10 mouse cellular contexts compared by ENCODE assay signal in the genomic region with DNA sequence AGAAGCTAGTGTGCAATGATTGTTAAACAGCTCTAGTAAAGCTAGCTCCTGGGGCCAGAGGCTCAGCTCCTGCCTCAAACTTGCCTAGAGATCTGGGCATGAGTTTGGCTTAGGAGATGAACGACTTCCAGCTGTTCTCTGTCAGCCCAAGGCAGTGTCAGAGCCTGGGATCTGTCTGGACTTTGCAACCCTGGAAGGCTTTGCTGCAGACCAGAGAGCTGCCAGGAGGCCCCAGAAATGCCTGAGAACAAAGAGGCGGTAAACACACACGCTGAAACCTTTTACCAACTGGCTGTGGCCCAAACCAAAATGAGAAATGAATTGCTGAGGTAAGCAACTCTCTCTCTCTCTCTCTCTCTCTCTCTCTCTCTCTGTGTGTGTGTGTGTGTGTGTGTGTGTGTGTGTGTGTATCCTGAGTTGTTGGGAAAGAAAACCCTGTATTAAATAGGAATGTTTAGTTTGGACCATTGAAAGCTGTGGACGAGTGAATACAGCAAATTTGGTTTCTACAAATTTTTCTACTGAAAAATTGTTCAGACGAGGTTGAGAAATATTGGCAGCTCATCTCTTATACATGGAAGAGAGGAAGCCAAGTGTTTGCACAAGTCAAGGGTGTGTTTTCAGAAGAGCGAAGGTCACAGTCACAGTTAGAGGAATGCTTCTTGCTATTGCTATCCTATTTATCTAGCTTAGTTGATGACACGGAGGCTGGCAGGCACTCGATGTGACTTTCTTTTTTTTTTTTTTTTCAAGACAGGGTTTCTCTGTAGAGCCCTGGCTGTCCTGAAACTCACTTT.
A peak's percentile ranks its signal among the peaks of the same experiment; 100 is the strongest.
DNase-seq lines count a peak whose midpoint lies in the region; ATAC-seq and TF ChIP-seq lines count a peak whose summit lies in the region.
"Had no signal": no experiment of that assay in that cellular context is flagged by ENCODE, and none has a peak within 500 bp of the region (broad histone marks: within the 10 kb centered on the region; RNA-seq: fewer than 3 reads in every experiment).

No protein-coding gene starts in this region.

- H3K4me3 ChIP-seq in midbrain, embryonic 12.5 days = no peak overlapping the region
- H3K4me3 ChIP-seq in midbrain, embryonic 11.5 days (ENCODE audit: low read depth, low read length) = no peak overlapping the region
- no peak overlapping the region for H3K4me3 ChIP-seq in intestine, embryonic 15.5 days (replicated peaks)
- no peak overlapping the region for H3K4me3 ChIP-seq in lung, adult 2 months (replicated peaks; ENCODE audit: extremely low read depth, low read depth, low read length)
- H3K4me3 ChIP-seq: liver, embryonic 15.5 days had no signal

- 0 out of 2 replicates have a peak overlapping the region, but pooled peaks have one; percentile 8 for H3K27ac ChIP-seq in midbrain, embryonic 12.5 days (replicated peaks)
- H3K27ac ChIP-seq in midbrain, embryonic 11.5 days (ENCODE audit: low read depth, low read length) = no peak overlapping the region
- H3K27ac ChIP-seq in intestine, embryonic 15.5 days = peak overlapping the region; percentile 79
- H3K27ac ChIP-seq: liver, embryonic 15.5 days had no signal

- WGBS in midbrain, embryonic 12.5 days = 59% methylated on average over 8 of the region's 8 CpGs
- 57% methylated on average over 8 of the region's 8 CpGs for WGBS in midbrain, embryonic 11.5 days
- WGBS in intestine, embryonic 15.5 days = 12% methylated on average over 8 of the region's 8 CpGs
- WGBS in lung, adult 2 months = 11% methylated on average over 8 of the region's 8 CpGs

- no peaks in the 10 kb centered on the region for H3K27me3 ChIP-seq in midbrain, embryonic 12.5 days
- H3K27me3 ChIP-seq in midbrain, embryonic 11.5 days (ENCODE audit: control insufficient read depth, insufficient read depth, low read length) = no peaks in the 10 kb centered on the region
- H3K27me3 ChIP-seq in intestine, embryonic 15.5 days (replicated peaks) = no peaks in the 10 kb centered on the region
- H3K27me3 ChIP-seq: liver, embryonic 15.5 days; Patski had no signal

- no peak for TF ChIP-seq CTCF in lung, adult 2 months (IDR thresholded peaks at IDR 0.05; ENCODE audit: insufficient read depth, low read length)

- no peak overlapping the region for H3K4me2 ChIP-seq in midbrain, embryonic 12.5 days (replicated peaks)
- no peak overlapping the region for H3K4me2 ChIP-seq in midbrain, embryonic 11.5 days
- H3K4me2 ChIP-seq in intestine, embryonic 15.5 days (replicated peaks) = 0 out of 2 replicates have a peak overlapping the region, but pooled peaks have one; percentile 0
- H3K4me2 ChIP-seq: liver, embryonic 15.5 days had no signal

- intact Hi-C loops in gastrocnemius, postnatal 36 days (cut with DNase I) = no loop called here

- no peak for DNase-seq in midbrain, embryonic 11.5 days (ENCODE audit: low spot score, missing footprints)
- peak; percentile 45 to 61 for DNase-seq in gastrocnemius, postnatal 36 days
- peak; percentile 40 for DNase-seq in lung, adult 2 months
- peak; percentile 78 for DNase-seq in yolk sac, embryonic 10.5 days (ENCODE audit: low spot score)
- no peak for DNase-seq in spleen, adult 18-20 months

- TF ChIP-seq POLR2A in lung, adult 2 months (IDR thresholded peaks at IDR 0.05; ENCODE audit: borderline replicate concordance, extremely low read depth, low read depth, low read length) = no peak

- no peak for ATAC-seq in midbrain, embryonic 12.5 days (ENCODE audit: low FRiP score, low read depth)
- no peak for ATAC-seq in midbrain, embryonic 11.5 days (ENCODE audit: low FRiP score)
- ATAC-seq in intestine, embryonic 15.5 days = peak; percentile 92
- no peak for ATAC-seq in megakaryocyte-erythroid progenitor cell, adult 5-6 weeks (replicated peaks; ENCODE audit: low FRiP score, low TSS enrichment, poor library complexity, severe bottlenecking)
- ATAC-seq: Patski had no signal

- H3K4me1 ChIP-seq in midbrain, embryonic 12.5 days = peaks cover 26% of the 10 kb centered on the region
- peaks cover 31% of the 10 kb centered on the region for H3K4me1 ChIP-seq in midbrain, embryonic 11.5 days (ENCODE audit: control insufficient read depth, insufficient read depth, low read length)
- peaks cover 27% of the 10 kb centered on the region for H3K4me1 ChIP-seq in intestine, embryonic 15.5 days (replicated peaks)
- H3K4me1 ChIP-seq in lung, adult 2 months (ENCODE audit: control insufficient read depth, insufficient read depth, low read length) = peaks cover 4% of the 10 kb centered on the region
- H3K4me1 ChIP-seq: liver, embryonic 15.5 days had no signal

- no peaks in the 10 kb centered on the region for H3K36me3 ChIP-seq in midbrain, embryonic 12.5 days
- no peaks in the 10 kb centered on the region for H3K36me3 ChIP-seq in midbrain, embryonic 11.5 days (ENCODE audit: control insufficient read depth, insufficient read depth, low read length)
- H3K36me3 ChIP-seq in intestine, embryonic 15.5 days = no peaks in the 10 kb centered on the region
- H3K36me3 ChIP-seq: liver, embryonic 15.5 days had no signal

- no peak overlapping the region for H3K9ac ChIP-seq in midbrain, embryonic 12.5 days (replicated peaks)
- H3K9ac ChIP-seq in midbrain, embryonic 11.5 days (ENCODE audit: low read length) = no peak overlapping the region
- H3K9ac ChIP-seq in intestine, embryonic 15.5 days = no peak overlapping the region
- H3K9ac ChIP-seq: liver, embryonic 15.5 days had no signal

- no peaks in the 10 kb centered on the region for H3K9me3 ChIP-seq in midbrain, embryonic 12.5 days
- no peaks in the 10 kb centered on the region for H3K9me3 ChIP-seq in midbrain, embryonic 11.5 days (ENCODE audit: control insufficient read depth, low read length)
- no peaks in the 10 kb centered on the region for H3K9me3 ChIP-seq in intestine, embryonic 15.5 days
- H3K9me3 ChIP-seq: liver, embryonic 15.5 days had no signal

Comparison
In these comparisons a context has a peak if more than half of its experiments do, and no peak if none do; other contexts are left out.
1. DNase-seq: peak in gastrocnemius, postnatal 36 days (2 of 2), lung, adult 2 months (single experiment) and yolk sac, embryonic 10.5 days (single experiment); none in midbrain, embryonic 11.5 days (single experiment) and spleen, adult 18-20 months (0 of 2).